Mouse (Mus musculus) heart, adult 2 months (tissue): ENCODE measurements around the gene Sgsm1. TPM values are rescaled to one million over a fixed set of nuclear protein-coding genes. Genes with fewer than 3 reads are reported as not detected.

Experiments
- DNase-seq, 2 experiments: peaks; one replicate each; pipeline ENCODE4 v3.0.0; 2021
- H3K27ac ChIP-seq: fragments of 200-600 bp; 2 replicates; pipeline ENCODE4 v1.8.1; 2022
- H3K27me3 ChIP-seq: fragments of 200-500 bp; 2 replicates; pipeline ENCODE4 v1.6.1; 2012; ENCODE audit warnings: mild to moderate bottlenecking, low read length, inconsistent platforms, mixed read lengths; ENCODE audit not compliant: control insufficient read depth, insufficient read depth
- H3K36me3 ChIP-seq: fragments of 200-500 bp; 2 replicates; pipeline ENCODE4 v1.6.1; 2012; ENCODE audit warnings: low read length, inconsistent platforms; ENCODE audit not compliant: control insufficient read depth, insufficient read depth
- H3K4me1 ChIP-seq: fragments of 200-500 bp; 2 replicates; pipeline ENCODE4 v1.6.1; 2011; ENCODE audit warnings: low read length; ENCODE audit not compliant: control insufficient read depth, insufficient read depth
- H3K4me3 ChIP-seq: fragments of 200-600 bp; 2 replicates; pipeline ENCODE4 v1.8.1; 2022
- H3K79me2 ChIP-seq: fragments of 200-500 bp; replicated peaks from 2 replicates; pipeline ENCODE4 v1.6.1; 2012; ENCODE audit warnings: mild to moderate bottlenecking, inconsistent platforms, low read length, moderate library complexity, mixed read lengths; ENCODE audit not compliant: control insufficient read depth, insufficient read depth
- H3K9ac ChIP-seq: fragments of 200-500 bp; 2 replicates; pipeline ENCODE4 v1.6.1; 2012; ENCODE audit warnings: low read depth, mild to moderate bottlenecking, control low read depth, inconsistent platforms, low read length, mixed read lengths
- CTCF ChIP-seq: fragments of 200-600 bp; IDR thresholded peaks from 2 replicates; pipeline ENCODE4 v1.8.1; 2022; ENCODE audit warnings: antibody characterized with exemption, mild to moderate bottlenecking, moderate library complexity
- EP300 ChIP-seq: fragments of 200-500 bp; IDR thresholded peaks from 2 replicates; pipeline ENCODE4 v1.6.1; 2011; ENCODE audit warnings: low read depth, low read length, control low read depth; ENCODE audit not compliant: insufficient read depth
- POLR2A ChIP-seq: fragments of 200-500 bp; IDR thresholded peaks from 2 replicates; pipeline ENCODE4 v1.6.1; 2011; ENCODE audit warnings: mild to moderate bottlenecking, low read depth, low read length, control low read depth; ENCODE audit not compliant: insufficient read depth
- WGBS: fragments of 180-500 bp; shearing (Covaris S2); methylation state at CpG from one replicate; pipeline ENCODE4 v1.1.7; 2018; 5-methylcytosine and 5-hydroxymethylcytosine counted together
- intact Hi-C: fragments of 180-260 bp; cut with DNase I; formaldehyde crosslinking; loops from one replicate; pipeline ENCODE4 v1.15.1; 2025
- long read RNA-seq: library from polyadenylated mRNA; stranded (forward); transcript quantifications from one replicate; pipeline ENCODE4 v2.0.0, GENCODE M21; 2021
- polyA plus RNA-seq: library from polyadenylated mRNA; depleted of rRNA; stranded (reverse); fragments of >200 nt; gene quantifications from 2 replicates; pipeline ENCODE4 v1.2.3, GENCODE M21; 2012; rRNA removed
- total RNA-seq, 2 experiments: library from RNA; stranded (reverse); gene quantifications; 2 replicates each; pipeline ENCODE4 v1.2.3; 2021

Sgsm1 gene
- total RNA-seq (1 to 10 TPM in 1 of 2 experiments, under 1 TPM in 1; 0.52 to 1.2 TPM), polyA plus RNA-seq (0.43 and 0.67 TPM in 2 replicates)
- long read RNA-seq, partial matches to known transcripts = 0 of 1 reads
- long read RNA-seq, other reads (novel, unspliced or antisense) = 1 of 1 reads

DNA sequence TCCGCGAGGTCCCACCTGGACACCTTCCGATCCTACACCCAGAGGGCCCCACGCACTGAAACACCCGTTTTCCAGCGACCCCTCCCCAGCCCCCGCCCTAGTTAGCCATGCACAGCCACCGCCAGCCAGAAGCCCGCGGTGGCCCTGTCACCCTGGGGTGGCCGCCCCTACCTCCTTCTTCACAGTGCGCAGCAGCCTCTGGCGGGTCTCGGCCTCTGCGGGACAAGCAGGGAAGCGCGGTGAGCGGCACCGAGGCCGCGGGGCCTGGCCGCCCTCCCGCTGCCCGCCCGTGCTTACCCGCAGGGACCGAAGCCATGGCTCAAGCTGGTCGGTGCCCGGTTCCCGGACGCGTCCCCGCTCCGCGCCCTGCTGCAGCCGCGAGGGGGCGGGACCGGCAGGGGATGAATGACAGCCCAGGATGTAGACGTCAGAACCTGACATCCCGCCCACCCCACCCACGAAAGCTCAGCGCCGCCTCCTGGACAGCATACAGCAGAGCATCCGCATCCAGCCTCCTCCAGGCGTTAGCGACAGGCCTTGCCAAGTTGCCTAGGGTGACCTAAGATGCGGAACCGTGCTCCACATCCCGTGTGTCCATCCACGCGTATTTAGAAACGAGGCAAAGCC lies at the start of gene Sgsm1:
Gene Sgsm1 (minus strand): TSS at position 410 of the 627 bp plus-strand sequence.
- 3% methylated on average over 52 of the region's 53 CpGs for WGBS

GRCm38 (mm10) chr5:113358833-113359232 lies 48.2 kb upstream of the Sgsm1 start:
- 7% methylated on average over 11 of the region's 11 CpGs for WGBS
- H3K79me2 ChIP-seq = no peaks in the 10 kb centered on the region
- DNase-seq = peak; percentile 27
- no peaks in the 10 kb centered on the region for H3K27me3 ChIP-seq
- no peak overlapping the region for H3K4me3 ChIP-seq
- no peak for TF ChIP-seq POLR2A
- TF ChIP-seq EP300 = 0 out of 2 replicates have a peak, but pooled peaks have one; percentile 49
- TF ChIP-seq CTCF = no peak
- no peaks in the 10 kb centered on the region for H3K36me3 ChIP-seq
- intact Hi-C loops = no loop called here
- H3K4me1 ChIP-seq = no peaks in the 10 kb centered on the region
- no peak overlapping the region for H3K27ac ChIP-seq
- H3K9ac ChIP-seq = no peak overlapping the region

More for the DNA sequence above, at the start of gene Sgsm1:
- Histone ChIP-seq H3K4me3 (peak within 1 kb of the TSS; percentile 51), H3K27me3 (peaks cover 3% of the 10 kb centered on the region; the same call in 1 of the 2 replicates), H3K4me1 (no peaks in the 10 kb centered on the region), H3K9ac (peak within 1 kb of the TSS; percentile 67), H3K27ac (no peak within 1 kb of the TSS), H3K36me3 (no peaks in the 10 kb centered on the region), H3K79me2 (no peaks in the 10 kb centered on the region)
- DNase-seq = peak; percentile 75 to 81
- TF ChIP-seq EP300 = no peak
- TF ChIP-seq CTCF = peak; percentile 74
- intact Hi-C loops = loop anchor here (5.0 kb wide), 1 partner anchor 133 kb away; no protein-coding TSS in a partner anchor

DNA sequence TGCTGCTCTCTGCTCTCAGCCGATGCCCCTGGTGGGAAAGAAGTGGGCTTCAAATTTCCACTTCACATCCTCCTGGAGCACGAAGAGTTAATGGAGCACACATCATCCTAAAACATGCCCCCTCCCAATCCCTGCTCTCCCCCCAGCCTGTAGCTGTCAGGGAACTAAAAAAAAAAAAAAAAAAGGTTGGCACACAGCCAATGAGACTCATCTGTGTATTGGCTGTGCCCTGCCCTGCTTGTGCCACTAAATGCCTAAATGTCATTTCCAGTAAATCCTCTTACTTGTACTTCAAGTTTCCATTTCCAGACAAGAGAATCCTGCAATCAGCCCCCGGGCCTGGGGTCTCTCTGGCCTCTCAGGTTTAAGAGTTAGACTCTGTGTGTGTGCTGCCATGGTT lies 47.1 kb upstream of the Sgsm1 start:
- Histone ChIP-seq H3K36me3 (no peaks in the 10 kb centered on the region), H3K27ac (no peak overlapping the region), H3K4me1 (no peaks in the 10 kb centered on the region), H3K4me3 (no peak overlapping the region), H3K79me2 (no peaks in the 10 kb centered on the region), H3K27me3 (no peaks in the 10 kb centered on the region), H3K9ac (no peak overlapping the region)
- TF ChIP-seq EP300 (no peak), CTCF (no peak), POLR2A (no peak)
- intact Hi-C loops = no loop called here
- no peak for DNase-seq
- 57% methylated on average over 3 of the region's 3 CpGs for WGBS

DNA sequence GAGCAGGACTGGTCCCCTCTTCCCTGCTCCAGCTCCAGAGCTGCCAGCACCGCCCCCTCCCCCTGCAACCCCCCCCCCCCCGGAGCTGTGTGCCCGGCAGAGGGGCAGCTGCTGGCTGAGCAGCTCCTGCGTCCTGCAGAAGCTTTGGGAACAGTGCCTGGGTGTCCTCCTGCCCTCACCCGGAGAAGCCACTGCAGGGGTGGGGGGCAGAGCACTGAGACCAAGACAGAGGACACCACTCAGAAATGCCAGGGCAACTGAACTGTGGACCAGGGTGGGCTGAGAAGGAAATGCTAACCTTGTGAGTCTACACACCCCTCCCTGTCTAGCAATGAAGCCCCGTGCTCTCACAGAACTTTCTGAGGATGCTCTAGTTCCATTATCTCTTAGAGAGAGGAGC lies 46.6 kb upstream of the Sgsm1 start, which contains the start of gene Aym1:
Gene Aym1 (plus strand): TSS at position 109 of the 400 bp plus-strand sequence.
- H3K9ac ChIP-seq = no peak within 1 kb of the TSS
- no peaks in the 10 kb centered on the region for H3K79me2 ChIP-seq
- H3K4me1 ChIP-seq = no peaks in the 10 kb centered on the region
- 40% methylated on average over 5 of the region's 6 CpGs for WGBS
- DNase-seq = no peak
- H3K27me3 ChIP-seq = no peaks in the 10 kb centered on the region
- H3K36me3 ChIP-seq = no peaks in the 10 kb centered on the region
- no peak within 1 kb of the TSS for H3K27ac ChIP-seq
- TF ChIP-seq EP300 (no peak), CTCF (no peak), POLR2A (no peak)
- intact Hi-C loops = no loop called here
- H3K4me3 ChIP-seq = no peak within 1 kb of the TSS

- Histone ChIP-seq H3K27me3 (no peaks in the 10 kb centered on the region), H3K4me3 (no peak overlapping the region), H3K4me1 (no peaks in the 10 kb centered on the region), H3K36me3 (no peaks in the 10 kb centered on the region), H3K9ac (no peak overlapping the region), H3K79me2 (no peaks in the 10 kb centered on the region), H3K27ac (no peak overlapping the region)
- no peak for DNase-seq
- WGBS = 36% methylated on average over 16 of the region's 16 CpGs
- intact Hi-C loops = no loop called here
- TF ChIP-seq EP300 (no peak), CTCF (no peak), POLR2A (no peak)
Observed at GRCm38 (mm10) chr5:113354311-113354710, 43.7 kb upstream of the Sgsm1 start.

DNA sequence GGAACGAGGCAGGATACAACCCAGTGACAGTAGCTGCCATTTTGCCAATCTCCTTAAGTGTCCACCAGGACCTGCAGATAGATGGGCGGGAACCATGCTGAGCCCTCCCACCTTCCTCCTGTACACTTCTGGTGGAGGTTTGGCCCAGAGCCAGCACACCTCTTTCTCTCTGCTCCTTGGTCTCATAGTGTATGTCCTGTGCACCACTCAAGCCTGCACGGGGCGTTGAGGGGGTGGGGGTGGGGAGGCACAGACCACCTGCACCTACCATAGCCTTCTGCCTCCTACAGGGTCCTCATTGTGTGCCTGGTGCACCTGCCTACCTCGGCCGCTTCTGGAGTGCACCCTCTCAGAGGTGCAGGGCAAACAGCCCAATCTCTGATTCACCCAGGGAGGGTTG lies 42.0 kb upstream of the Sgsm1 start:
- intact Hi-C loops = no loop called here
- no peaks in the 10 kb centered on the region for H3K27me3 ChIP-seq
- H3K4me1 ChIP-seq = no peaks in the 10 kb centered on the region
- no peak overlapping the region for H3K9ac ChIP-seq
- no peak overlapping the region for H3K4me3 ChIP-seq
- WGBS = 63% methylated on average over 6 of the region's 6 CpGs
- H3K36me3 ChIP-seq = no peaks in the 10 kb centered on the region
- TF ChIP-seq EP300 (no peak), POLR2A (no peak), CTCF (no peak)
- H3K27ac ChIP-seq = no peak overlapping the region
- no peaks in the 10 kb centered on the region for H3K79me2 ChIP-seq
- no peak for DNase-seq
